Mouse (Mus musculus): ENCODE data around the gene Efcab11. TPM values are rescaled to one million over a fixed set of nuclear protein-coding genes. Genes with fewer than 3 reads are reported as not detected.

Efcab11 gene
- polyA plus RNA-seq, 1 experiment from 2014 or later = 12.5 TPM

DNA sequence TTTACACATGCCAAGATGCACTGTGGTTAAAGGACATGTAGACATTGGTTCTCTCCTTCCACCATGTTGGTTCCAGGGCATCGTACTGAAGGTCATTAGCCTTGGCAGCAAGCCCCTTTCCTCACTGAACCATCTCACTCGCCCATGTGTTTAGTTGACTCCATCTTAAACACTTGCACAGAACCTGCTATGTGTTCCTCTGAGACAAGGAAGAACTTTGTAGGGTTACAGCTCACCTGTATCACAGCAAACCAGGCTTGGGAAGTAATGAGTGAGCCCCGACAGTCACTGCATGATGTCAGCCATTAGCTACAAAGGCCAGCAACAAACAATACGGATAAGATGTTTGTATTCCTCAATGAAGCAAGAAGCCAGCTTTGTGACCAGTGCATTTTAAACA, 13.6 kb upstream of the Efcab11 start:
- Histone ChIP-seq H3K36me3 (ENCODE audit: control insufficient read depth, insufficient read depth, low read length) (peaks cover 82% of the 10 kb centered on the region), H3K4me1 (ENCODE audit: control insufficient read depth, insufficient read depth, low read length) (no peaks in the 10 kb centered on the region), H3K27ac (ENCODE audit: low read depth, low read length) (no peak overlapping the region), H3K4me2 (ENCODE audit: low read length) (no peak overlapping the region), H3K4me3 (ENCODE audit: low read depth, low read length) (no peak overlapping the region), H3K9ac (ENCODE audit: low read length) (no peak overlapping the region), H3K27me3 (replicated peaks; ENCODE audit: control insufficient read depth, insufficient read depth, low read length) (no peaks in the 10 kb centered on the region), H3K9me3 (replicated peaks; ENCODE audit: control insufficient read depth, low read length) (no peaks in the 10 kb centered on the region)
- 88% methylated on average over 4 of the region's 4 CpGs for WGBS
- DNase-seq (ENCODE audit: low spot score) (no peak), ATAC-seq (no peak)

DNA sequence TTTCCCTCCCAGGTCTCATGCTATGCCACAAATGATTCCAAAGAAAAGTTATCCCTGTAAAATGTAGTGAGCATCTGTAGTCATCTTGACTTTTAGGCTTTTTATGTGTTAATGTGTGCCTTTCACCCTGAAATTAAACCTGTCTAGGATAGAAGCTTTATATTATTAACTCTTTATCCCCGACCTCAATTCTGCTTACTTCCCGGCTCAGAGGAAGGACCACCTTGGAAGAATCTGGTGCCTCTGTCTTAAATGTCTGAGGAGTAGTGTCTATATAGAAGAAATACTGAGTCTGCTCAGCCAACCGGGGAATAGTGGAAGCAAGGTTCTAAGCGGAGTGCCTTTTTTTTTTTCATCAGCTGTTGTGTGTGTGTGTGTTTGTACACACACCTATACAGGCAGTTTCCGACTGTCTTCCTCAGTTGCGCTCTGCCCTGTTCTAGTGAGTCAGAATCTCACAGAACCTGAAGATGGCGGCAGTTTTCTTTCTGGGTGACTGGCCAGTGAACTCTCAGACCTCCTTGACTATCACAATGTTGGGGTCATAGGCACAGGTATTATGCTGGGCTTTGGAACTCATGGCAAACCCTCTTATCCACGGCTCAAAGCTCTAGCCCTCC, 1.2 kb upstream of the Efcab11 start:
- 29% methylated on average over 8 of the region's 8 CpGs for WGBS
- Histone ChIP-seq H3K4me3 (ENCODE audit: low read depth, low read length) (peak overlapping the region; percentile 71), H3K27ac (ENCODE audit: low read depth, low read length) (no peak overlapping the region; the same call in 1 of the 2 replicates), H3K36me3 (ENCODE audit: control insufficient read depth, insufficient read depth, low read length) (0 out of 2 replicates have a peak, but pooled peaks cover 6% of the 10 kb centered on the region), H3K9ac (ENCODE audit: low read length) (peak overlapping the region; percentile 89), H3K4me1 (ENCODE audit: control insufficient read depth, insufficient read depth, low read length) (peaks cover 15% of the 10 kb centered on the region), H3K4me2 (ENCODE audit: low read length) (peak overlapping the region; percentile 71), H3K27me3 (replicated peaks; ENCODE audit: control insufficient read depth, insufficient read depth, low read length) (no peaks in the 10 kb centered on the region), H3K9me3 (replicated peaks; ENCODE audit: control insufficient read depth, low read length) (no peaks in the 10 kb centered on the region)
- DNase-seq (ENCODE audit: low spot score) (no peak), ATAC-seq (no peak)

DNA sequence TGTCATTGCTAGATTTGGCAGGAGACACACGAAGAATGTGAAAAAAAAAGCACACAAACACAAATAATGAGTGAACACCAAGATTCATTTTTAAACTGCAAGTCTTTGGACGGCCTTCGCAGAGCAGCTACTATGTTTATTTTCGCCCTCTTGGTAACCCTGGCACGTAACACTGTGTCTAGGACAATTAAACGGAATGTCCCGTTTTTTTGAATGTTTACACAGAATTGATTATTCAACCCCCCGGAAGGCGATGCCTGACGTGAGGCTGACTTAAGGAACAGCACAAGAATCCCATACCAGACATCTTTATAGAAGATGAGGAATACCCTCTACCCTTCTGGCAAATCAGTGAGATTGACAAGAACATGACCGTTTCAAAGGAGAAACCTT, 530 bp downstream of the Efcab11 start:
- Histone ChIP-seq H3K9ac (ENCODE audit: low read length) (peak overlapping the region; percentile 89), H3K4me3 (ENCODE audit: low read depth, low read length) (peak overlapping the region; percentile 71), H3K27ac (ENCODE audit: low read depth, low read length) (peak overlapping the region; percentile 71; the same call in 1 of the 2 replicates), H3K27me3 (replicated peaks; ENCODE audit: control insufficient read depth, insufficient read depth, low read length) (no peaks in the 10 kb centered on the region), H3K9me3 (replicated peaks; ENCODE audit: control insufficient read depth, low read length) (no peaks in the 10 kb centered on the region), H3K4me1 (ENCODE audit: control insufficient read depth, insufficient read depth, low read length) (peaks cover 15% of the 10 kb centered on the region), H3K36me3 (ENCODE audit: control insufficient read depth, insufficient read depth, low read length) (0 out of 2 replicates have a peak, but pooled peaks cover 6% of the 10 kb centered on the region), H3K4me2 (ENCODE audit: low read length) (peak overlapping the region; percentile 71)
- under 1% methylated on average over 11 of the region's 11 CpGs for WGBS
- DNase-seq (ENCODE audit: low spot score) (peak; percentile 69), ATAC-seq (peak; percentile 51)

DNA sequence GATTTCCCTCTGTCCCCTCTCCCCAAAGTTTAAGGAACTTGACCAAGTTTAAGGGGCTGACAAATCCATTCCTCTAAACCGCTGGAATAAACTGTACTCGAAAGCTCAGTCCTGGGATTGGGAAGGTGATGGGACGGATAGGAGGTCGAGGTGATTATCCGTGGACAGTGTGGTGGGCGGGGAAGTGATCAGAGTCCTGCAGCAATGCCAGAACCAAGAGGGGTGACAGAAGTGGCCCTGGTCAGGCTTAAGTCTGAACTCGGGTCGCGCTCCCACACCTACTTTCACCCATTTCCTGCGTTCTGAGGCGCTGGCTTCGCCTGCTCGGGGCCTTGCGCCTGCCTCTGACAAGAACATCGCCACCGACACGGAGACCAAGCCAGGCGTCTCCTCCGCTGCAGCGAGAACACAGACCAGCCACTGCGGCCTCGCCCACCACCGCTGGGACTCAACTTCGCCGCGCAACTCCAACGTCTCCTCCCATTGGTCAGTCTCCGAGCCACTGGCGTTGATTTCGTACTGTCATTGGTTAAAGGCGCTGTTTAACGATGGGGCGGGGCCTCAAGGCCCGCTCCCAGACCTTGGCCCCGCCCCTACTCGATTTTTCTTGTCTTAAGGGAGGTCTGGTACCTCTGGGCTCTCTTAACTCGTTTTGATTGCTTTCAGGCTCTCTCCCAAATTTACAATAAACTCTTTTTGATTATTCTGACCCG, 1.1 kb downstream of the Efcab11 start:
- H3K27ac ChIP-seq (ENCODE audit: low read depth, low read length) = peak overlapping the region; percentile 71; the same call in 1 of the 2 replicates
- peak overlapping the region; percentile 89 for H3K9ac ChIP-seq (ENCODE audit: low read length)
- no peaks in the 10 kb centered on the region for H3K9me3 ChIP-seq (replicated peaks; ENCODE audit: control insufficient read depth, low read length)
- H3K27me3 ChIP-seq (replicated peaks; ENCODE audit: control insufficient read depth, insufficient read depth, low read length) = no peaks in the 10 kb centered on the region
- under 1% methylated on average over 38 of the region's 38 CpGs for WGBS
- H3K4me3 ChIP-seq (ENCODE audit: low read depth, low read length) = peak overlapping the region; percentile 71
- peaks cover 15% of the 10 kb centered on the region for H3K4me1 ChIP-seq (ENCODE audit: control insufficient read depth, insufficient read depth, low read length)
- peak overlapping the region; percentile 71 for H3K4me2 ChIP-seq (ENCODE audit: low read length)
- H3K36me3 ChIP-seq (ENCODE audit: control insufficient read depth, insufficient read depth, low read length) = 0 out of 2 replicates have a peak, but pooled peaks cover 6% of the 10 kb centered on the region
- ATAC-seq (peak; percentile 94), DNase-seq (ENCODE audit: low spot score) (peak; percentile 99)

DNA sequence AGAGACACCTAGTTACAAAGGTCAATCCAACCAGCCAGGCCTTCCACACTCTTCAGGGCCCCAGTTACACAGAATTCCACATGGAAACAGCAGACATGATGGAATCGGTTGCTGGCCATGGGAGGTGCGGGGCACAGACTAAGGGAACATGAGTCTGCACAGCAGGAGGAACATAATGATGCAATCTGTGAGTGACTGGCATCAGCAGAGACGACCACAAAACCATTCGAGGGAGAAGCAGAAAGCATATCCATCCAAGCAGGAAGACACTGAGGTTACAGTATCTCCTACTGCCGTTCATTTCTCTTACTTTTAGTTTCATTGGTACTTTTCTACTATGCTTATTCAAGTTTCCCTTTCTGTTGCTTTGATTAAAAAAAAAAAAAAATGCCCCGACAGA, 9.6 kb downstream of the Efcab11 start:
- H3K4me1 ChIP-seq (ENCODE audit: control insufficient read depth, insufficient read depth, low read length) = no peaks in the 10 kb centered on the region
- ATAC-seq (no peak), DNase-seq (ENCODE audit: low spot score) (no peak)
- WGBS = 83% methylated on average over 6 of the region's 6 CpGs
- H3K4me3 ChIP-seq (ENCODE audit: low read depth, low read length) = no peak overlapping the region
- no peaks in the 10 kb centered on the region for H3K9me3 ChIP-seq (replicated peaks; ENCODE audit: control insufficient read depth, low read length)
- no peak overlapping the region for H3K9ac ChIP-seq (ENCODE audit: low read length)
- no peak overlapping the region for H3K27ac ChIP-seq (ENCODE audit: low read depth, low read length)
- H3K27me3 ChIP-seq (replicated peaks; ENCODE audit: control insufficient read depth, insufficient read depth, low read length) = no peaks in the 10 kb centered on the region
- no peaks in the 10 kb centered on the region for H3K36me3 ChIP-seq (ENCODE audit: control insufficient read depth, insufficient read depth, low read length)
- H3K4me2 ChIP-seq (ENCODE audit: low read length) = no peak overlapping the region

DNA sequence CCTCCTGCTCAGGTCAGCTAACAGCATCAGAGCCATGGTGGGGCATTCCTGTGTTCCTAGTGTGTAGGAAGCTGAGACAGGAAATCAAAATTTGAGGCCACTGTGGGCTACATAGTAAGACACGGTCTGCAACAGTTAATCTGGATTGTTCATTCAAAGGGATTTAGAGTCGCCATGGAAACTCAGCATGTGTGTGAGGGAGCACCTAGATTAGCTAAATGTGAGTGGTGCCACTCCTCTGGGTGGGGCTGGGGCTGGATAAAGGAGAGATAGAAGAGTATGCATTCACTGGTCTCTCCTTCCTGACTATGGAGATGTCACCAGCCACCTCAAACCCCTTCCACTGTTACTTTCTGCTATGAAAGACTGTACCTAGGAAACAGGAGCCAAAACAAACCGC, 10.8 kb downstream of the Efcab11 start:
- no peak for DNase-seq (ENCODE audit: low spot score)
- WGBS = 31% methylated on average over 3 of the region's 3 CpGs
- Histone ChIP-seq H3K4me2 (ENCODE audit: low read length) (no peak overlapping the region), H3K4me1 (ENCODE audit: control insufficient read depth, insufficient read depth, low read length) (no peaks in the 10 kb centered on the region), H3K27ac (ENCODE audit: low read depth, low read length) (no peak overlapping the region), H3K36me3 (ENCODE audit: control insufficient read depth, insufficient read depth, low read length) (no peaks in the 10 kb centered on the region), H3K9me3 (replicated peaks; ENCODE audit: control insufficient read depth, low read length) (no peaks in the 10 kb centered on the region), H3K4me3 (ENCODE audit: low read depth, low read length) (no peak overlapping the region), H3K9ac (ENCODE audit: low read length) (no peak overlapping the region), H3K27me3 (replicated peaks; ENCODE audit: control insufficient read depth, insufficient read depth, low read length) (no peaks in the 10 kb centered on the region)
- no peak for ATAC-seq

DNA sequence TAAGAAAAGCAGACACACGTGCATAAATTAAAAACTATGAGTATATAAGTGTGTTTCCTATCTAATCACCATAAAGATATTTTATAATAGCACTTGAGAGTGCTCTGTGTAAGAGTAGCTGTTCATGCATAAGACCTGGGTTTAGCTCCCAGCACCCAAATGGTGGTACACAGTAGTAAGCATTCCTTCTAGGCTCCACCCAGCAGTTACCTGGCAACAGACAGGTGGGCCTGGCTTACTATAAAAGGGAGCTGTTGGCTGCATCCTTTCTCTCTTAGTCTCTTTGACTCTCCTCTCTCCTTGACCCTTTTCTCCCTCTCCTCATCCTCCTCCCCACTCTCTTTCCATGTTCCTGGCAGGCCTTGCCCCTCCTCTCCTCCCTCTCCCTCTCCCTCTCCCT, 15.4 kb downstream of the Efcab11 start:
- Histone ChIP-seq H3K36me3 (ENCODE audit: control insufficient read depth, insufficient read depth, low read length) (no peaks in the 10 kb centered on the region), H3K9me3 (replicated peaks; ENCODE audit: control insufficient read depth, low read length) (no peaks in the 10 kb centered on the region), H3K4me1 (ENCODE audit: control insufficient read depth, insufficient read depth, low read length) (no peaks in the 10 kb centered on the region), H3K27me3 (replicated peaks; ENCODE audit: control insufficient read depth, insufficient read depth, low read length) (no peaks in the 10 kb centered on the region), H3K4me2 (ENCODE audit: low read length) (no peak overlapping the region), H3K27ac (ENCODE audit: low read depth, low read length) (no peak overlapping the region), H3K4me3 (ENCODE audit: low read depth, low read length) (no peak overlapping the region), H3K9ac (ENCODE audit: low read length) (no peak overlapping the region)
- 80% methylated on average over 1 of the region's 1 CpGs for WGBS
- ATAC-seq = no peak
- DNase-seq (ENCODE audit: low spot score) = no peak

DNA sequence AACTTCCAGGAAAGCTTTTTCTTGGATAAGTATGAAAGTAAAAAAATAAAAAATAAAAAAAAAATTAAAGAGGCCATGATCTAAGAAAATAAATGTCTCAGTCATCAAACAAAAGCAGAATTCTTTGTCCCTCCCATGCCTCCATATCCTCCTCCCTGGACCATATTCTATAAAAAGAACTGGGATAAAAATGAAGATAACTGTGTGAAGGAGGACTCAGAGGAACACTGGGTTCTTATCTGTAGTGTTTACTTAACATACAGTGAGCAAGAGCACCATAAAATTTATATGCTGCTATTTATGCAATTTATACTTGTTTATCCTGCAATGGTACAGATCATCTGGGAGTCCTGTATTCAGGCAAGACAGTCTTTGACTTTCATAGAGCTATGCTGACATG, 19.6 kb downstream of the Efcab11 start:
- no peaks in the 10 kb centered on the region for H3K27me3 ChIP-seq (replicated peaks; ENCODE audit: control insufficient read depth, insufficient read depth, low read length)
- no peaks in the 10 kb centered on the region for H3K9me3 ChIP-seq (replicated peaks; ENCODE audit: control insufficient read depth, low read length)
- no peak overlapping the region for H3K4me3 ChIP-seq (ENCODE audit: low read depth, low read length)
- H3K4me1 ChIP-seq (ENCODE audit: control insufficient read depth, insufficient read depth, low read length) = no peaks in the 10 kb centered on the region
- H3K27ac ChIP-seq (ENCODE audit: low read depth, low read length) = no peak overlapping the region
- H3K9ac ChIP-seq (ENCODE audit: low read length) = no peak overlapping the region
- no peaks in the 10 kb centered on the region for H3K36me3 ChIP-seq (ENCODE audit: control insufficient read depth, insufficient read depth, low read length)
- ATAC-seq = no peak
- H3K4me2 ChIP-seq (ENCODE audit: low read length) = no peak overlapping the region
- no peak for DNase-seq (ENCODE audit: low spot score)

DNA sequence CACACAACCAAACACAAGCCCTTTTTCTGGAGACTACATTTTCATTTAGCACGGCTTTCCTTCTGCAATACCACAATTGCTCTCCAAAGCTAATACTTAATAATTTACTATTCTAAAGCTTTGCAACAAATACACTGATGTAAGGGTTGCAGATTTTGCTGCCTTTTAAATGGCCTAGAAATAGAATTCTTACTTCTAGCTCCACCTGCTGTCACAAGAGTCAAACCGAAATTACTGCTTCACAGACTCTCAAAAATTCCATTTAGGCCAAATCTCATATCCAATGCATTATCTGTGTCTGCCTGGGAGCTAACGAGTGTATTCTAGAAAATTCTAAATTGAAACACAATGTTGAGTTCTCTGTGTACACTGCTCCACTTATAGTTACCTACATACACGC, 23.3 kb downstream of the Efcab11 start:
- no peak overlapping the region for H3K27ac ChIP-seq (ENCODE audit: low read depth, low read length)
- no peak overlapping the region for H3K9ac ChIP-seq (ENCODE audit: low read length)
- no peaks in the 10 kb centered on the region for H3K27me3 ChIP-seq (replicated peaks; ENCODE audit: control insufficient read depth, insufficient read depth, low read length)
- no peak overlapping the region for H3K4me2 ChIP-seq (ENCODE audit: low read length)
- H3K4me1 ChIP-seq (ENCODE audit: control insufficient read depth, insufficient read depth, low read length) = no peaks in the 10 kb centered on the region
- no peaks in the 10 kb centered on the region for H3K9me3 ChIP-seq (replicated peaks; ENCODE audit: control insufficient read depth, low read length)
- no peak overlapping the region for H3K4me3 ChIP-seq (ENCODE audit: low read depth, low read length)
- WGBS = 67% methylated on average over 4 of the region's 4 CpGs
- H3K36me3 ChIP-seq (ENCODE audit: control insufficient read depth, insufficient read depth, low read length) = no peaks in the 10 kb centered on the region
- ATAC-seq (no peak), DNase-seq (ENCODE audit: low spot score) (peak; percentile 77)

Measured in forebrain, embryonic 14.5 days (tissue).